Mouse (Mus musculus) midbrain, embryonic 11.5 days (tissue): Measurements from ENCODE around the gene Pgls. TPM values are rescaled to one million over a fixed set of nuclear protein-coding genes. Genes with fewer than 3 reads are reported as not detected.

Experiments used
- ATAC-seq: fragments of 200-750 bp; cut with Nextera tagmentation; 2 replicates; pipeline ENCODE4 v1.8.0; 2017; ENCODE audit warnings: moderate TSS enrichment, moderate library complexity; ENCODE audit not compliant: low FRiP score
- DNase-seq: peaks from one replicate; pipeline ENCODE4 v3.0.0; 2015; ENCODE audit warnings: low spot score; ENCODE audit errors: missing footprints
- H3K27ac ChIP-seq: fragments of 300-500 bp; sonication (generic); 2 replicates; pipeline ENCODE4 v1.5.1; 2014; ENCODE audit warnings: low read depth, low read length
- H3K27me3 ChIP-seq: fragments of 300-500 bp; sonication (generic); 2 replicates; pipeline ENCODE4 v1.6.1; 2014; ENCODE audit warnings: mild to moderate bottlenecking, low read length, moderate library complexity, mixed read lengths; ENCODE audit not compliant: control insufficient read depth, insufficient read depth
- H3K36me3 ChIP-seq: fragments of 300-500 bp; sonication (generic); 2 replicates; pipeline ENCODE4 v1.6.1; 2014; ENCODE audit warnings: mild to moderate bottlenecking, low read length, moderate library complexity, mixed read lengths; ENCODE audit not compliant: control insufficient read depth, insufficient read depth
- H3K4me1 ChIP-seq: fragments of 300-500 bp; sonication (generic); 2 replicates; pipeline ENCODE4 v1.6.1; 2014; ENCODE audit warnings: low read length; ENCODE audit not compliant: control insufficient read depth, insufficient read depth
- H3K4me2 ChIP-seq: fragments of 300-500 bp; sonication (generic); 2 replicates; pipeline ENCODE4 v1.6.1; 2014; ENCODE audit warnings: mild to moderate bottlenecking, moderate library complexity
- H3K4me3 ChIP-seq: fragments of 300-500 bp; sonication (generic); 2 replicates; pipeline ENCODE4 v1.5.1; 2014; ENCODE audit warnings: low read depth, low read length
- H3K9ac ChIP-seq: fragments of 300-500 bp; sonication (generic); 2 replicates; pipeline ENCODE4 v1.6.1; 2014; ENCODE audit warnings: low read length
- H3K9me3 ChIP-seq: fragments of 300-500 bp; sonication (generic); 2 replicates; pipeline ENCODE4 v1.6.1; 2016; ENCODE audit warnings: low read length; ENCODE audit not compliant: control insufficient read depth
- WGBS: fragments of 180-500 bp; shearing (Covaris S2); extraction: QIAGEN DNeasy Blood & Tissue Kit; methylation state at CpG from one replicate; pipeline ENCODE4 v1.1.7; 2014; 5-methylcytosine and 5-hydroxymethylcytosine counted together
- polyA plus RNA-seq: library from polyadenylated mRNA; unstranded; fragments of >200 nt; fragmentation: Nextera tagmentation; extraction: Ambion mirVana; gene quantifications from 2 replicates; pipeline ENCODE4 v1.2.1, GENCODE M21; 2014

The Pgls gene
- polyA plus RNA-seq, 1 experiment from 2014 or later: 234 TPM

DNA sequence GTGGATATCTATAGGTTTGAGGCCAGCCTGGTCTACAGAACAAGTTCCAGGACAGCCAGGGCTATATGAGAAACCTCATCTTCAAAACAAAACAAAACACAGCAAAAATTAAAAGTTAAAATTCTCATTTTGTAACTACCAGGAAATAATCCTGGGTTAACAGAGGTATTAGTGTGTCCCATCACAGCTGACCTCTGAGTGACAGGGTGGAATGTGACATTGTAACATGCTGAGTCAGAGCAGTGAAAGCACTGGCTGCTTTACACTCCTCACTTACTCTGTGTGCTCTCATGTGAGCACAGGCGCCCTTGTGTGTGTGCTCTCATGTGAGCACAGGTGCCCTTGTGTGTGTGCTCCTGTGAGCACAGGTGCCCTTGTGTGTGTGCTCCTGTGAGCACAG lies 17.0 kb upstream of the Pgls start:
- peaks cover 6% of the 10 kb centered on the region for H3K4me1 ChIP-seq
- no peak overlapping the region for H3K4me3 ChIP-seq
- no peak overlapping the region for H3K4me2 ChIP-seq
- ATAC-seq (no peak), DNase-seq (no peak)
- no peak overlapping the region for H3K9ac ChIP-seq
- H3K27me3 ChIP-seq: no peaks in the 10 kb centered on the region
- no peak overlapping the region for H3K27ac ChIP-seq
- 71% methylated on average over 1 of the region's 1 CpGs for WGBS
- no peaks in the 10 kb centered on the region for H3K9me3 ChIP-seq
- H3K36me3 ChIP-seq: no peaks in the 10 kb centered on the region

DNA sequence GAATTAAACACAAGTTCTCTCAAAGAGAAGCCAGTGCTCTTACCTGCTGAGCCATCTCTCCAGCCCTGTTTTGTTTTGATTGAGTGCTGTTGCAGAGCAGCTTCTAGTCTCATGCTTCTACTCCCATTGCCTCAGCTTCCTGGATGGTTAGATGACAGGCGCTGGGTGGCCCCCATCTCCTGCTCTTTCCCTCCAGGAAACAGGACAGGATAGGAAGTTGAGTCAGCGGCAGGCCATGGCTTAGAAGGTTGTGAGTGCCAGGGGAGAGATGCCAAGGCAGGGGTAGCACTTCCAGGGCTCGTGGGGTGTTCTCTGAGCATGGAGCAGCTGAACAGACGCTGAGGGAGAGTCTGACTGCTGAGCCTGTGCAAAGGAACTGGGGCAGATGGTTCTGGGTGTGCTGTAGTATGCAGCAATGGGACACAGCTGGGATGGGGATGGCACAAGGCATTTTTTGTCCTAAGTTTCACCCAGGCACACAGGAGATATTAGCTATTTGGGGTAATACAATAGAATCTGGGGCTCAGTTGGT lies 14.1 kb upstream of the Pgls start:
- no peak overlapping the region for H3K4me2 ChIP-seq
- H3K4me1 ChIP-seq: no peaks in the 10 kb centered on the region
- 77% methylated on average over 4 of the region's 4 CpGs for WGBS
- H3K9me3 ChIP-seq: no peaks in the 10 kb centered on the region
- H3K36me3 ChIP-seq: no peaks in the 10 kb centered on the region
- ATAC-seq (no peak), DNase-seq (no peak)
- H3K9ac ChIP-seq: no peak overlapping the region
- H3K4me3 ChIP-seq: no peak overlapping the region
- no peaks in the 10 kb centered on the region for H3K27me3 ChIP-seq
- no peak overlapping the region for H3K27ac ChIP-seq

DNA sequence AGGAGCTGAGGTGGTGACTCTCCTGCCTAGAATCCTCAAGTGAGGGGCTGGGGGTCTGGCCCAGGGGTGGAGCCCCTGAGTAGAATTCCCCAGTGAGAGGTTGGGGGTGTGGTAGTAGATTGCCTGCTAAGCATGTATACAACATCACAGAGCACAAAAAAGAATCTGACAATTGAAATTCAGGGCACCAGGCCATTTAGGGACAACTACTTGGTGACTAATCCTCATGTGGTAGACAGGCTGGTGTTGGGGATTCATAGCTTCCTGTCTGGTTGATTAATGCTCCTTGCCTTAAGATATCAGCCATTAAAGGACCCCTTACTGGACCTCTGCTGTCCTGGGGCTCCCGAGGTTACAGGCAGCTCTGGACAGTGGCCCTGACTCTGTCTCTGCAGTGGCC lies 13.0 kb upstream of the Pgls start:
- H3K9ac ChIP-seq: no peak overlapping the region
- H3K4me1 ChIP-seq: no peaks in the 10 kb centered on the region
- no peaks in the 10 kb centered on the region for H3K9me3 ChIP-seq
- no peak overlapping the region for H3K4me2 ChIP-seq
- H3K27ac ChIP-seq: no peak overlapping the region
- no peak for DNase-seq
- H3K27me3 ChIP-seq: no peaks in the 10 kb centered on the region
- 67% methylated on average over 1 of the region's 1 CpGs for WGBS
- ATAC-seq: no peak
- H3K4me3 ChIP-seq: no peak overlapping the region
- H3K36me3 ChIP-seq: no peaks in the 10 kb centered on the region; the same call in 1 of the 2 replicates

DNA sequence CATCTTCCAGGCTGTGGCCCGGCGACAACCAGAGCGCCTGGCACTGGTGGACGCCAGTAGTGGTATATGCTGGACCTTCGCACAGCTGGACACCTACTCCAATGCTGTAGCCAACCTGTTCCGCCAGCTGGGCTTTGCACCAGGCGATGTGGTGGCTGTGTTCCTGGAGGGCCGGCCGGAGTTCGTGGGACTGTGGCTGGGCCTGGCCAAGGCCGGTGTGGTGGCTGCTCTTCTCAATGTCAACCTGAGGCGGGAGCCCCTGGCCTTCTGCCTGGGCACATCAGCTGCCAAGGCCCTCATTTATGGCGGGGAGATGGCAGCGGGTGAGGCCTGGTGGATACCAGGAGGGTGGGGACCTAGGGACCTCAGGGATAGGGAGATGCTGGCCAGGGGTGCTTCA lies 12.5 kb upstream of the Pgls start:
- no peak overlapping the region for H3K4me3 ChIP-seq
- no peaks in the 10 kb centered on the region for H3K4me1 ChIP-seq
- H3K9me3 ChIP-seq: no peaks in the 10 kb centered on the region
- H3K27ac ChIP-seq: no peak overlapping the region
- H3K36me3 ChIP-seq: peaks cover 3% of the 10 kb centered on the region
- no peak overlapping the region for H3K9ac ChIP-seq
- no peak for DNase-seq
- WGBS: 86% methylated on average over 14 of the region's 14 CpGs
- no peaks in the 10 kb centered on the region for H3K27me3 ChIP-seq
- no peak overlapping the region for H3K4me2 ChIP-seq
- ATAC-seq: no peak

DNA sequence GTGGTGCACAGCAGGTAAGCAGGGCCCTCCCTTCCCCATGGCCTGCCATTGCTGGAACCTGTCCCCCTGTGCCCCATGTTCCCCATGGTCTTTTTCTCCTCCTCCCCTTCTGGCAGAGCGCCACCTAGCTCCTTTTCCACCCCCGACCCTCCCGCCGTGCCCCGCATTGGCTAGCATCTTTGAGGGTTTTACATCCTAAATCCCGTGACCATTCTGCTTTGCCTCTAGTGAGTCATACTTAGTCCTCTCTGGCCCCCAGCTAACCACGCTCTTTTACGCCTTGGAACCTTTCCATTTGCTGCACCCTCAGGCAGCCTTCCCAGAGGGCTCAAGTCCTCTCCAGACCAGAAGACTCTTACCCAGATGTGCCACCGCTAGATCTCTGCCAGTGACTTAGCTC lies 11.8 kb upstream of the Pgls start:
- 34% methylated on average over 9 of the region's 9 CpGs for whole genome bisulfite sequencing
- no peaks in the 10 kb centered on the region for H3K4me1 ChIP-seq
- DNase-seq (no peak), ATAC-seq (no peak)
- H3K4me2 ChIP-seq: no peak overlapping the region
- peaks cover 4% of the 10 kb centered on the region for H3K36me3 ChIP-seq
- H3K9ac ChIP-seq: no peak overlapping the region
- no peaks in the 10 kb centered on the region for H3K27me3 ChIP-seq
- H3K27ac ChIP-seq: no peak overlapping the region
- no peak overlapping the region for H3K4me3 ChIP-seq
- no peaks in the 10 kb centered on the region for H3K9me3 ChIP-seq

DNA sequence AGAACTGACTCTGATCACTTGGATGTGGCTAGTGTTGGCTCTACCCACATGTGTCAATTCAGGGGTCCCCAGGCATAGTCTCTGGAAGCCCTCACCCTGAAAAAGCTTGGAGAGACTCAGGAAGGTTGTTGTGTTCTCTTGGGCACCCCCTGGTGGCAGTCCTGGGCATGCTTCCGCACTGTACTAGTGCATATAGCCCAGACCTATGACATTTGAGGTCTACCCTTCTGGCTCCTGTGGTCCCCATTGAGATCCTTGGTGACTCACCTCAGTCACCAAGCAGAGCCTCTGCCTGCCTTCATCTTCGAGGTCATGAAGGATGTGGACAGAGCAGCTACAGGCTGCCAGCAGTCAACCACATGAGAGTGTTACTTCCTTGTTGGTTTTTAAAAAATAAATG lies 5.1 kb upstream of the Pgls start:
- no peak overlapping the region for H3K4me2 ChIP-seq
- H3K4me3 ChIP-seq: no peak overlapping the region
- H3K27ac ChIP-seq: no peak overlapping the region
- H3K36me3 ChIP-seq: peaks cover 4% of the 10 kb centered on the region
- WGBS: 81% methylated on average over 2 of the region's 2 CpGs
- peak; percentile 90 for DNase-seq
- peaks cover 6% of the 10 kb centered on the region; the same call in 1 of the 2 replicates for H3K4me1 ChIP-seq
- H3K27me3 ChIP-seq: no peaks in the 10 kb centered on the region
- no peak for ATAC-seq
- no peaks in the 10 kb centered on the region for H3K9me3 ChIP-seq
- no peak overlapping the region for H3K9ac ChIP-seq

DNA sequence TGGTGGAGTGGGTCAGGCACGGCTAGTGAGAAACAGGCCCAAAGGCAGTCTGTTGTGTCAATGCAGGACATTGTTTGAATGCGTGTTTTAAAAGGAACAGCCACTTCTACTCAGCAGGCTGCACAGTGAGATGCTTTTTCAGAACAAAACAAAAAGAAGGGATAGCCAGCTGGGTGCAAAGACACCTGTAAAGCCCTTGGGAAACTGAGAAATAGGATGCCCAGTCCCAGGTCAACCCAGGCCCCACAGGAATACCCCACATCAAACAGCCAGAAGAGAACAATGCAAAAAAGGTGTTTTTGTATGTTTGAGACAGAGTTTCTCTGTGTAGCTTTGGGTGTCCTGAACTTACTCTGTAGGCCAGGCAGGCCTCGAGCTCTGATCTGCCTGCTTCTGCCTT lies 3.2 kb upstream of the Pgls start:
- ATAC-seq (no peak), DNase-seq (no peak)
- Histone ChIP-seq H3K27me3 (no peaks in the 10 kb centered on the region), H3K4me2 (no peak overlapping the region), H3K4me3 (no peak overlapping the region), H3K36me3 (peaks cover 4% of the 10 kb centered on the region), H3K9ac (no peak overlapping the region), H3K4me1 (peaks cover 14% of the 10 kb centered on the region), H3K9me3 (no peaks in the 10 kb centered on the region), H3K27ac (no peak overlapping the region)
- 71% methylated on average over 3 of the region's 3 CpGs for WGBS

DNA sequence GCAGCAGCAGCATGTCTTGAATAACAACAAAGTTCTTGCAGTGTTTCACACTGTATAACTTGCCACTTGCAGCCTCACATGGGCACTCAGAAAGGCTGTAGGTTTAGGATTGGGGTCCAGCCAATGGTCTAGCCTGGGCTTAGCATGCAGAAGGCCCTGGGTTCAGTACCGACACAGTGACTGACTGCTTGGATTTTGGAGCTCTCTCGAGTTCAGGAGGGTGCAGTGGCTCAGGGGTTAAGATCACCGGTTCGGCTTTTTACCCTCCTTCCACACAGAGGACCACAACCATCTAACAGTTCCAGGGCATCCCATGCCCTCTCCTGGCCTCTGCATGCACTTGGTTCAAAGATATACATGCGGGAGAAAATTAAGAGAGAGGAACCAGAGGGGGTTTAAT lies 959 bp upstream of the Pgls start:
- H3K36me3 ChIP-seq: no peaks in the 10 kb centered on the region
- H3K9me3 ChIP-seq: no peaks in the 10 kb centered on the region
- no peak for ATAC-seq
- peak overlapping the region; percentile 85 for H3K9ac ChIP-seq
- peak overlapping the region; percentile 94; the same call in 1 of the 2 replicates for H3K27ac ChIP-seq
- H3K4me1 ChIP-seq: peaks cover 18% of the 10 kb centered on the region
- H3K4me2 ChIP-seq: peak overlapping the region; percentile 86
- peak overlapping the region; percentile 69 for H3K4me3 ChIP-seq
- WGBS: 27% methylated on average over 5 of the region's 5 CpGs
- DNase-seq: no peak
- H3K27me3 ChIP-seq: no peaks in the 10 kb centered on the region

DNA sequence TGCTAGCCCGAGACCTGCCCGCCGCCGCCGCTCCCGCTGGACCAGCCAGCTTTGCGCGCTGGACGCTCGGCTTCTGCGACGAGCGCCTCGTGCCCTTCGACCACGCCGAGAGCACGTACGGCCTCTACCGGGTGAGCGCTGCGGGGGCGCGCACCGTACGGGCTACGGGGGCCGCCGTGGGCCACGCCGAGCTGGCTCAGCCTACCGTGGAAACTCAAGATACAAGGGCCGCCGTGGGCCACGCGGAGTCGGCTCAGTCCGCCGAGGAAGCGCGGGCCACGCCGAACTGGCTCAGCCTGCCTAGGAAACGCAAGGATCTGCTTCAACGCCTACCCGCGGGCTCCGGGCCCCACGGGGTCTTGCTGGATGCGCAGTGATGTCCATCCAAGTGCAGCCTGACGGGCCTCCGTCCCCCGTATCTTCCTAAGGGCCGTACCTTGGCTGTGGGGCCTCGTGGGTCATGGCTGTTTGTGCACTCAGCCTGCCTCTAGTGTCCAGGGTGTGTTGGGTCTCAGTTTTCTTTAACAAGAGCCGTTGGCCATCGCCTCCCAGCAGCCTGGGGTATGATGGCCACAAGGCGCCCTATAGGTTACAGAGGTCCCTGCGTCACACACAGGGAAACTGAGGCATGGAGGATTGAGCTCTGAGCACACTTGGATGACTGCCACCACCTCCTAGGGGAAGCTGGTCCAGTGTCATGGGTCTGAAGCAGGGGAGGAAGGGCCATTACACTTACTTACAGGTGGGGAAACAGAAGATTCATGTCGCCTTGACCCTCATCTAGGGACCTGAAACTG lies 596 bp downstream of the Pgls start:
- H3K4me1 ChIP-seq: peaks cover 22% of the 10 kb centered on the region

More for the DNA sequence above, 596 bp downstream of the Pgls start:
- peak overlapping the region; percentile 69 for H3K4me3 ChIP-seq
- no peaks in the 10 kb centered on the region for H3K9me3 ChIP-seq
- ATAC-seq: peak; percentile 78
- H3K4me2 ChIP-seq: peak overlapping the region; percentile 86
- 5% methylated on average over 60 of the region's 60 CpGs for WGBS
- DNase-seq: peak; percentile 93
- no peaks in the 10 kb centered on the region for H3K27me3 ChIP-seq
- peak overlapping the region; percentile 85 for H3K9ac ChIP-seq
- no peaks in the 10 kb centered on the region for H3K36me3 ChIP-seq
- peak overlapping the region; percentile 94 for H3K27ac ChIP-seq
